ENCODE assay signal across 1 mouse cellular context in genomic region chr10:127662666-127663253, GRCm38 (mm10).
TF ChIP-seq lines count a peak whose summit lies in the region.

No protein-coding gene starts in this region.

TF ChIP-seq in CH12.LX, 34 proteins besides CTCF, POLR2A, EP300 and RAD21:
- TF ChIP-seq SMC3 (IDR thresholded peaks at IDR 0.05; ENCODE audit: low read depth, low read length) (peak; percentile 17; the same call in 1 of the 2 replicates), MEF2A (IDR thresholded peaks at IDR 0.05; ENCODE audit: borderline replicate concordance, low read depth, low read length) (no peak)
